22 mouse cellular contexts compared by ENCODE assay signal in the genomic region with DNA sequence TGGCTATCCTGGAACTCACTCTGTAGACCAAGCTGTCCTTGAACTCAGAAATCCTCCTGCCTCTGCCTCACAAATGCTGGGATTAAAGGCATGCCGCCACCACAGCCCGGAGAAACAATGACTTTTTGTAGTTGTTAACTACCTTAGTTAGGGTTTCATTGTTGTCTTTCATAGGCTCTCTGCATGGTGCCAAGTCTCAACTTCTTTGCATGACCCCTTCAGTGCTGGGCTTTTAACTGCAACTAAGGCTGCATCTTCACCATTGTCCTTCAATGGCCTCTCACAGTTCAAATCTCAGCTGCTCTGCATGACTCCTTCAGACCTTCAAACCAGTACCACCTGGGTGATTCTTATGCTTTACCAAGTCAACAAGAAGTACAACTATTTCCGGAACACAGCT. TPM values are rescaled to one million over a fixed set of nuclear protein-coding genes. Genes with fewer than 3 reads are reported as not detected.
DNase-seq lines count a peak whose midpoint lies in the region; TF ChIP-seq lines count a peak whose summit lies in the region.
"Had no signal": no experiment of that assay in that cellular context is flagged by ENCODE, and none has a peak within 500 bp of the region (broad histone marks: within the 10 kb centered on the region; RNA-seq: fewer than 3 reads in every experiment).

No protein-coding gene starts in this region.

- no peaks in the 10 kb centered on the region for H3K27me3 ChIP-seq in ES-Bruce4 (ENCODE audit: control insufficient read depth, insufficient read depth, low read length, poor library complexity, severe bottlenecking)
- H3K27me3 ChIP-seq: CH12.LX; embryonic facial prominence, embryonic 13.5 days; embryonic facial prominence, embryonic 15.5 days; forebrain, embryonic 12.5 days had no signal

- TF ChIP-seq CTCF in ES-Bruce4 (IDR thresholded peaks at IDR 0.05; ENCODE audit: low read depth, low read length), result no peak

- H3K4me1 ChIP-seq in ES-Bruce4 (ENCODE audit: control insufficient read depth, insufficient read depth, low read length), result no peaks in the 10 kb centered on the region
- H3K4me1 ChIP-seq: embryonic facial prominence, embryonic 13.5 days; embryonic facial prominence, embryonic 15.5 days; forebrain, embryonic 10.5 days; forebrain, embryonic 12.5 days had no signal

- TF ChIP-seq EP300 in ES-Bruce4 (IDR thresholded peaks at IDR 0.05; ENCODE audit: insufficient read depth, low read depth, low read length), result no peak

- peak overlapping the region; percentile 66 for H3K27ac ChIP-seq in ES-Bruce4 (ENCODE audit: insufficient read depth, low read length)
- H3K27ac ChIP-seq: embryonic facial prominence, embryonic 13.5 days; embryonic facial prominence, embryonic 15.5 days; forebrain, embryonic 10.5 days; forebrain, embryonic 12.5 days had no signal

- TF ChIP-seq POLR2A in ES-Bruce4 (IDR thresholded peaks at IDR 0.05; ENCODE audit: insufficient read depth, low read length), result no peak

- no peak overlapping the region for H3K9ac ChIP-seq in ES-Bruce4 (ENCODE audit: low read depth, poor library complexity, severe bottlenecking)
- H3K9ac ChIP-seq: embryonic facial prominence, embryonic 13.5 days; embryonic facial prominence, embryonic 15.5 days; forebrain, embryonic 12.5 days had no signal

- DNase-seq in R1 (ENCODE audit: low read depth, low spot score), result peak; percentile 96
- DNase-seq in ZHBTc4 (ENCODE audit: low read depth, low spot score), result peak; percentile 83
- DNase-seq in cerebellum, adult 9-11 months, result no peak
- DNase-seq in ovary, adult 18-20 months (ENCODE audit: low spot score), result no peak
- DNase-seq: adrenal gland, adult 2 months; adrenal gland, postnatal 10 days; adrenal gland, postnatal 25 days; B cell, adult 2 months; cerebellum, adult 11 months; cerebellum, adult 2 months; cerebellum, adult 9-10 months; cerebellum, postnatal 14 days; cerebellum, postnatal 36 days; embryo, embryonic 11 days had no signal

- H3K9me3 ChIP-seq in ES-Bruce4 (replicated peaks; ENCODE audit: control insufficient read depth, insufficient read depth, low read length, poor library complexity, severe bottlenecking), result peaks cover 40% of the 10 kb centered on the region
- H3K9me3 ChIP-seq: embryonic facial prominence, embryonic 13.5 days; embryonic facial prominence, embryonic 15.5 days; forebrain, embryonic 10.5 days; forebrain, embryonic 12.5 days; G1E had no signal

- no peaks in the 10 kb centered on the region for H3K36me3 ChIP-seq in ES-Bruce4 (ENCODE audit: control insufficient read depth, insufficient read depth, low read length, poor library complexity, severe bottlenecking)
- H3K36me3 ChIP-seq: embryonic facial prominence, embryonic 13.5 days; embryonic facial prominence, embryonic 15.5 days; forebrain, embryonic 10.5 days; forebrain, embryonic 12.5 days had no signal

- no peak overlapping the region for H3K4me3 ChIP-seq in ES-Bruce4 (ENCODE audit: low read depth, low read length)
- H3K4me3 ChIP-seq: embryonic facial prominence, embryonic 13.5 days; embryonic facial prominence, embryonic 15.5 days; erythroblast, embryonic 14.5 days; forebrain, embryonic 10.5 days; forebrain, embryonic 12.5 days had no signal

RNA-seq across cellular contexts. Expression of gene Tdrd3, which starts 23.3 kb away (rescaled TPM):
- 16.4 and 20.1 TPM in 2 replicates for polyA plus RNA-seq in ES-Bruce4 (2011; ENCODE audit: insufficient read depth, insufficient read length, low read depth, missing spikeins)

Comparison
In these comparisons a context has a peak if more than half of its experiments do, and no peak if none do; other contexts are left out.
1. DNase-seq: peak in R1 (single experiment) and ZHBTc4 (single experiment); none in cerebellum, adult 9-11 months (single experiment) and ovary, adult 18-20 months (single experiment).